Mouse (Mus musculus): ENCODE data around the gene Spink4. TPM values are rescaled to one million over a fixed set of nuclear protein-coding genes. Genes with fewer than 3 reads are reported as not detected.

Gene Spink4
- polyA plus RNA-seq (2017; shearing (Covaris generic)), result not detected

GRCm38 (mm10) chr4:40919785-40920184 lies at the start of gene Spink4:
Spink4 (plus strand) TSS chr4:40920052.

GRCm38 (mm10) chr4:40948160-40948708 lies 28.4 kb downstream of the Spink4 start, which contains the start of the genes Bag1 and Chmp5:
Bag1 (minus strand) TSS chr4:40948294.
Chmp5 (plus strand) TSS chr4:40948407.

GRCm38 (mm10) chr4:40970842-40971701 lies 51.2 kb downstream of the Spink4 start, which contains the start of gene Nfx1:
Nfx1 (plus strand) TSS chr4:40970906.

Other genes with a start within 250 kb of the Spink4 start
- gene Aptx, start 216.9 kb upstream of the Spink4 start, polyA plus RNA-seq (2017; shearing (Covaris generic)), result 27.3 TPM
- 648 TPM for gene Dnaja1, start 197.9 kb upstream of the Spink4 start, polyA plus RNA-seq (2017; shearing (Covaris generic))
- 116 TPM for gene Smu1, start 162.1 kb upstream of the Spink4 start, polyA plus RNA-seq (2017; shearing (Covaris generic))
- 153 TPM for gene B4galt1, start 66.0 kb upstream of the Spink4 start, polyA plus RNA-seq (2017; shearing (Covaris generic))
- gene Bag1, start 28.2 kb downstream of the Spink4 start, polyA plus RNA-seq (2017; shearing (Covaris generic)), result 159 TPM
- gene Chmp5, start 28.4 kb downstream of the Spink4 start, polyA plus RNA-seq (2017; shearing (Covaris generic)), result 40.6 TPM
- gene Nfx1, start 50.9 kb downstream of the Spink4 start, polyA plus RNA-seq (2017; shearing (Covaris generic)), result 130 TPM
- gene Aqp7, start 128.1 kb downstream of the Spink4 start, polyA plus RNA-seq (2017; shearing (Covaris generic)), result not detected
- 12.3 TPM for gene Aqp3, start 178.1 kb downstream of the Spink4 start, polyA plus RNA-seq (2017; shearing (Covaris generic))
- 47.8 TPM for gene Nol6, start 204.4 kb downstream of the Spink4 start, polyA plus RNA-seq (2017; shearing (Covaris generic))
- gene Ube2r2, start 215.7 kb downstream of the Spink4 start, polyA plus RNA-seq (2017; shearing (Covaris generic)), result 131 TPM